Mouse (Mus musculus): ENCODE measurements around the gene Rps17.

Rps17 gene

DNA sequence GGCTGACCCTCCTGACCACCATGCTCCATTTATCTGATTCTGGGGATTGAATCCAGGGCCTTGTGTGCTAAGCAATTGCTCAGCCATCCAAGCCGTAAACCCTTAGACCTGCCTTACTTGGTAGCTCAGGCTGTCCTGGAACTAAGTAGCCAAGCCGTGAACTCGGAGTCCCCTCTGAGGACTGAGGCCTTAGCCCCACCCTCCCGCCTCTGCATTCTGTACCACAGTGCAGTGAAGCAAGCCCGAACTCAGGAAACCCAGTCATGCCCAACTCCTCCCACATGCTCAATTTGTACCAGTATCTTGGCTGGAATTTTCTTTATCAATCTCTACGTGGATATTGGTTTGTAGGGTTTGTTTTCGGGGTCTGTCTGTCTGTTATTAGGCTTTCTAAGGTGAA, 13.2 kb downstream of the Rps17 start:
- ATAC-seq (ENCODE audit: low TSS enrichment) = no peak

DNA sequence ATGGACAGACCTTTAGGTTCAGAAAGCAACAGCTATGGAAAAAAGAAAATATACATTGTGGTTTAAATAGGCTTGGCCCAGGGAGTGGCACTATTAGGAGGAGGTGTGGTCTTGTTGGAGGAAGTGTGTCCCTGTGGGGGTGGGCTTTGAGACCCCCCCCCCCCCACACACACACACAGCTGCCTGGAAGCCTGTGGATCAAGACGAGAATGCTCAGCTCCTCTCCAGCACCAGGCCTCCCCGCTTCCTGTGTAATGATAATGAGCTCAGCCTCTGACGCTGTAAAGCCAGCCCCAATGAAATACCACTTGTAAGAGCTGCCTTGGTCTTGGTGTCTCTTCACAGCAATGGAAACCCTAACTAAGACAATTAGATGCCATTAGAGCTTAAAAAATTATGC, 14.3 kb downstream of the Rps17 start:
- ATAC-seq (ENCODE audit: low TSS enrichment) = no peak

DNA sequence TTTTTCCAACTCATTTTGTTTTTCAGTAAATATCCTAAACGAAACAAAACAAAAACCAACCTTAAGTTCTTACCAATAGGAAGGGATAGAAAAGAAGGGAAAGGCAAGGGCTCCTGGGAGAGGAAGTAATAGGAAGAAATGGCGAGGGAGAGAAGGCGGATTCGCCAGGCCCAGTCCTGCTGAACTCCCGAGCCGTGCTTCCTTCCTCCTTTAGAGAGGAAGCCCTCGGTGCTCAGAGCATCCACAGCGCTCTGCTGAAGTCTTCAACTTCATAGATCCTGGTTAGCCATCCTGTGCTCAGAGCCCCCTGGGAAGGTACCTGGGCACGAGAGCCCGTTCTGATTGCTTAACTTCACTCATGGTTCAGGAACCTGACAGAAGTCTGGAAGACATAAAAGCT, 17.4 kb downstream of the Rps17 start:
- ATAC-seq (ENCODE audit: low TSS enrichment) = no peak

DNA sequence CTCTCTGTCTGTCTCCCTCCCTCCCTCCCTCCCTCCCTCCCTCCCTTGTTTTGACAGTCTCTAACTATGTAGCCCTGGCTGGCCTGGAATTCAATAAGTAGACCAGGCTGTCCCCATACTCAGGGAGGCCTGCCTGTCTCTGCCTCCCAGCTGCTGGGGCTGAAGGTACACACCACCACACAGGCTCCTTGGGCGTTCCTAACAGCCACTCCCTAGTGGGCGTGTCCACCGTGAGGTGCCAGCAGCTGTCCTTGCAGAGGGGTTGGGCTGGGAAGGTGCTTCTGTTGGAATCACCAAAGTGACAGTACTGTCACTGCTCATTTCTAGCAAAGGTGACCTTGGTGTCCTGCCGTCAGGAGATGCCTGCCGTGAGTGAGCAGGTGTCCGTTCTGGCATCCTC, 18.2 kb downstream of the Rps17 start:
- no peak for ATAC-seq (ENCODE audit: low TSS enrichment)

DNA sequence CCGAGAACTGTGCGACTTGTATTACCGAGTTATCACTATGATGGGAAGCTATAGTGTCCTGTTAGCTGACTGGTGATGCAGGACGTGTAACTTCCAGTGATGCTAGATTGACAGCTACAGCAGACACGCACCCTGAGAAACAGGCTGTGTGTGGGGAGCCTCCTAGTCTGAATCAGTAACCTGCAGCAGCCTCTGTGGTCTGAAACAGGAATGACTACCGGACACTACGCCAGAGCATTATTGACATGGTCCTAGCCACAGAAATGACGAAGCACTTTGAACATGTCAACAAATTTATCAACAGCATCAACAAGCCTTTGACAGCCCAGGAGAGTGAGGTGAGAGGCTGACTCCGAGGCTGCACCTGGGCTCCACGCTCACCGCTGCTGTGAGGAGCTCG, 19.0 kb downstream of the Rps17 start:
- ATAC-seq (ENCODE audit: low TSS enrichment) = no peak

DNA sequence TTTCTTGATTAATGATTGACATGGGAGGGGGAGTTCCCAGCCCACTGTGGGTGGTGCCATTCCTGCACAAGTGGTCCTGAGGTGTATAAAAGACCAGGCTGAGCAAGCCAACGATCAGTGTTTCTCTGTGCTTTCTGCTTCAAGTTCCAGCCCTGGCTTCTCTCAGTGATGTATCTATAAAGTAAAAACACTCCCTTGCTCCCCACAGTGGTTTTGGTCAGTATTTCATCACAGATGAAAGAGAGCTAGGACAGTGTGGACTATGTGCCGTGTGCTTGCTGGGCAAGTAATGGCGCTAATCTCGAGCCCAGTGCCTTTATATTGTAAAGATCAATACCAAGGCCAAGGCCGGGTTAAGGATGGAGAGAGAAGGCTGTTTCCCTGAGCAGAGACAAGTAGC, 23.3 kb downstream of the Rps17 start:
- peak; percentile 71; the same call in 1 of the 2 replicates for ATAC-seq (ENCODE audit: low TSS enrichment)

DNA sequence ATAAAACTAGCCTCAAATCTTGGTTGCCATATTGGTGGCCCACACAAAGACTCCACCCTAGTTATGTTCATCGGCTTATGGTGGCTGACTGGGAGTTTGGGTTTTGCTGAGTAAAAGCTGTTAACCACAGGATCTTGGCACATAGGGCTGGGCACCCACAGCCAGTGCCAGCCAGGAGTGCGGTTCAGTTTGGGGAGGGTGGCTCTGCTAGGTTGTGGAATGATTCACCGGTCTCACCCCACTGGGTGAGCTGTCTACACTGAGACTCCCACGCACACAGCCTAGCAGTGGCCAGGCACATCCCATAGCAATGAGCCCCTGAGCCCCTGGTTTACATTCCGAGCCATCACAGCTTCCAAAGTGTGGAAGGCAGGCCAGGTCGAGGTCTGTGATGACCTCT, 25.3 kb downstream of the Rps17 start:
- 0 out of 2 replicates have a peak, but pooled peaks have one; percentile 46 for ATAC-seq (ENCODE audit: low TSS enrichment)

DNA sequence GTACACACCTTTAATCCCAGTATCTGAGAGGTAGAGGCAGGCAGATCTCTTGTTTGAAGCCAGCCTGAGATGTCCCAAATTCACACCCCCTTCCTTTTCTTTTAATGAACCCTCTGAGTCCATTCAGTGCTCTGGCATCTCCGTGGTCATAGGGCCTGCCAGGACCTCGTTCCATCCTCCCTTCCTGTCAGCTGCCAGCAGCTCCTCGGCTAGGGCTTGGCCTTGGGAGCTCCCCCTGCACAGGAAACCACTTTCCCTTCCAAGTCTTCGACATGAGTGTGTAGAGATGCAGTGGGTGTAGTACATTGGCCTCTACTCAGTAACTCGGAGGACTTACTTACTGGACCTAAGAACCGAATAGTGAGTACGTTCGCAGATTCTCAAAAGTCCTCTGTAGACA, 29.5 kb downstream of the Rps17 start:
- no peak for ATAC-seq (ENCODE audit: low TSS enrichment)

DNA sequence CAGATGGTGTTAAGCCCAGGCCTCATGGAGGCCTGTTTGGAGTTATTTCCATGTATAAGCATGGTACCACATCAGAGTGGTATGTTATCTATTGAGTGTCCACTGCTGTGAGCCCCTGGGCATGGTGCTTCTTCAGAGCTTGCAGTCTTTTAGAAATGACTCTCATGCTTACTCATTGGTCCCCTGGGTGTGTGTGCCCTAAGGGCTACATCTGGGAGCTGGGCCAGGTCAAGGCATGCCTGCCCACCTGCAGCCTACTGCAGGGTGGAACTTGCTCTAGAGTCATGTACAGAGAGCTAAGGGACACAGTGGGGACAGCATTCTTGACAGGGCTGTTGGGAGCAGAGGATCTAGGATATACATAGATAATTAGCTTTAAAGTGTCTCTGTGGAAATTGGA, 33.5 kb downstream of the Rps17 start:
- no peak for ATAC-seq (ENCODE audit: low TSS enrichment)

DNA sequence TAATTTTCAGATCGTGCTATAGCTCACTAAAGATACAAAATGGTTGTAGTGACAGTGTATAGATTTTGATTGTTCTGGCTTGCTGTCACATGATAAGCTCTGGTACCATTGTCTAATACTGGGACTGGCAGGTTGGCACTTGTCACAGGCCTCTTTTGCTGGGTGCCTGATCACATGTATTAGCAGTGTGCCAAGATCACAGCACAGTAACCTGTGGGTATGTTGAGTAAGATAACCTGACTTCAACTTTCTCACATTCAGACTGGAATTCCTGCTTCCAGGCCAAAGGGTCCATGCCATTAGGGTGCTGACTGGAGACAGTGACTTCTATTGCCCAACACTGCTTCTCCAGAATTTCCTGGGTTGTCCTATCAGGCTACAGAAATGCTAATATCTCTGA, 33.9 kb downstream of the Rps17 start:
- ATAC-seq (ENCODE audit: low TSS enrichment) = no peak

DNA sequence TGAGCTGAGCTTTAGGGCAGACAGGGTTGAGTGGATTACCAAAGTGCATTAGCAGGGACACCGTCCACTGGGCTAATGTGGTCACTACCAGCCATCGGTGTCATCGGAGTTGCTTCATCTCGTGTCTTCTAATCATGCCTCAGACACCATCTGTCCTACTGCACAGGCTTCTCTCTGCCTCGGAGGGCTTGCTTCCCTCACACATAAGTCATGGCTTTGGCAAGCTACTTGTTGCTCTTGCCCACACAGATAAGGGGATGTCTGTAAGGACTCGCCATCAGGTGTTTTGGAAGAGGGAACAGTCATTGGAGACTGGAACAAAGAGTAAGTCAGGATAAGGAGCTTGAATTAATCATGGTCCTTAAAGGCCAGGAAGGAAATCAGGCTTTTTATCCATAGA, 35.8 kb downstream of the Rps17 start:
- ATAC-seq (ENCODE audit: low TSS enrichment) = no peak

DNA sequence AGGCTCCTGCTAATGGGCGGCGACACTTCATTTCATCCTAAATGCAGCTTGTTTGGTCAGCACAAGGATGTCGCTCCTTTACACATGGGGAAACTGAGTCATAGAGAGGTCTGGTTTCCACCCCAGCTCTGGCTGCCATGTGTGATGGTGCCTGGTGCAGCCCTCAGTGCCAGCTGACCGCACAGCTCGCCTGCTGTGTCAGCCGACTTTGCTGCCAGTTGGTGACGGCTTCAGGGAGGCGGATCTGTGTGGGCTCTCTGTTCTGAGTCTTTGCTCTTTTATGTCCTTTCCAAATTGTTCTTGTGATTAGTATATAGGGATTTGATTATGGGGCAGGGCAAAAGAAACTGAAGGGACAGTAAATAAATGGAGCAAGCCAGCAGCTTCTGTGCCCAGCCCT, 37.3 kb downstream of the Rps17 start:
- ATAC-seq (ENCODE audit: low TSS enrichment) = peak; percentile 38; the same call in 1 of the 2 replicates

DNA sequence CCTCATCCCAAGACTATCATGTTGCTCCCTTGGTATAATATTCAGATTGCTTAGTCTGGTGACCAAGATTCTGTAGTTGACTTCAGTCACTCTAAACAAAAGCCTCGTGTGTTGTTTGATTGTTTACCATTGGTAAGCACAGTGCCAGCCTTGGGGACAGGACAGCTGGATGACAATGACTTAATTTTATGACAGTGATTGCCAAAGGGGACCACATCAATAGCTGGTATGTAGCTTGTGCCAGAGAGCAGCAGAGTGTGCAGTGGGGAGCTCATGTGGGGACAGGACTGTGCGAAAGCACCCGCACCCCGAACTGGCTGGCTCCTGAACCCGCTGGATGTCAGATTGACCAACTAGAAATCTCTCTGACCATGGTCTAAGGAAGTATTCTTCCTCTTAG, 40.4 kb downstream of the Rps17 start:
- ATAC-seq (ENCODE audit: low TSS enrichment) = peak; percentile 71

DNA sequence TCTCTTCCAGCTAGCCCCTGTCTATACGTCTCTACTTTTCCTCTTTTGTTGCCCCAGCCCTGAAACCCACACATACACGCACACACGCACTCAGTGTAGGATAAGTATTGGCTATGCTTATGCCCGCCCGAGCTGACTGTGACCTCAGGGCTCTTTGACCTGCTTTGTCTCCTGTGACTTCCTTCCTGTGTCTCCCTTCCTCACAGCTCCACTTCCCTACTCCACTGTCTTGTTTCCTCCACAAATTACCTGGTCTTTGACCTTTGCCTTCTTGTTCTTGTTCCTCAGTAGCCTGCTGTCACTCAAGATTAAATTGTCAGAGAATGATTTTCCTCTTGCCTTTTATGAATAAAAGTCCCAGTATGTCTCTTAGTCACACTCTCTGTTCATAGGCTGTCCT, 41.0 kb downstream of the Rps17 start:
- ATAC-seq (ENCODE audit: low TSS enrichment) = no peak

DNA sequence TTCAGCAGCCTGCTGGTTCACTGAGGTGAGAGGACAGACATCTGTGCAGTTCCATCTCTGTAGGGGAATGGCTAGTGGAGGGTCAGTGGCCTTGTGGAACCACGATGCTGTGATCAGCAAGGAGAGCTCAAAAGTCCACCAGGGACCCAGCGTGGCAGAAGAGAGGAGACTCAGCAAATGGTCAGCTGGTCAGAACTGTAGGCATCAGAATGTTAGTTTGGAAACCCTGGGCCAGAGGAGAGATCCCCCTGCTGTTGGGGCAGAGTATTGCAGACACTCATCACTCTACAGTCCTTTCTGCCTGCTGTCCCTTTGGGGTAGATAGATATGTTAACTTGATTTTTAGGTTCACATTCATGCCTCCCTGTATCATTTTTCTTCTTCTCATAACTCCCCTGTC, 41.4 kb downstream of the Rps17 start:
- no peak for ATAC-seq (ENCODE audit: low TSS enrichment)

DNA sequence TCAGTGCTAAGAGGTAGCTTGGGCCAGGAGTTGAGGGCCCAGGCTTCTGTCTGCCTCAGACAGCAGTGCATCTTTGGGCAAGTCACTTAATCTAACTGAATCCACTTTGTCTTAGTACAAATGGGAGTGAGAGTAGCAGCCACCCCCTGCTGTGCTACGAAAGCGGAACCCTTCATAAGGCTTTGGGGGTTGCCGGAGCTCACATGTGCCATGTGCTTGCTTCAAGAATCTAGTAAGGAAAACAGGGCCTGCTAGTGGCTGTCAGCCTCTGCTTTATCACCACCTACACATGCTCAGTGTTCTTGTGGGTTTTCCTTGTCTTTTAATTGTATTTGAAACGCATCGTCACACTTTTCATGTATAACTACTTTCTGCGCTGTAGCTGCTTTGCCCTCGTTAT, 43.7 kb downstream of the Rps17 start:
- no peak for ATAC-seq (ENCODE audit: low TSS enrichment)

DNA sequence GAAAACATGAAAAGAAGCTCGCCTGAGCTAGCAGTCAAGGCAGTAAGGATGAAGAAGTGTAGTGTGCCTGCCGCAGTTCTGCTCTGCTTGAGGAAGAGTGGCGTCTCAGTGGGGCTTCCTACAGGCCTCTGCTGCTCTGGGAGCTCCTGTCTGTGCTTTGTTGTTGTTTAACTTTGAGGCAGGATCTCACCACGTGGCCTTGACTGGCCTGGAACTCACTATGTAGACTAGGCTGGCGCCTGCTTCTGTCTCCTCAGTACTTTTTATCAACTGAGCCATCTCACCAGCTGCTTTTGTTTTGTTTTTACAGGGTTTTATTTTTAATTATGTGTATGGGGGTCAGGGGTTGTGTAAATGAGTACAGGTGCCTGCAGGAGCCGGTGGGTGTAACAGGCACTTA, 46.8 kb downstream of the Rps17 start:
- no peak for ATAC-seq (ENCODE audit: low TSS enrichment)

DNA sequence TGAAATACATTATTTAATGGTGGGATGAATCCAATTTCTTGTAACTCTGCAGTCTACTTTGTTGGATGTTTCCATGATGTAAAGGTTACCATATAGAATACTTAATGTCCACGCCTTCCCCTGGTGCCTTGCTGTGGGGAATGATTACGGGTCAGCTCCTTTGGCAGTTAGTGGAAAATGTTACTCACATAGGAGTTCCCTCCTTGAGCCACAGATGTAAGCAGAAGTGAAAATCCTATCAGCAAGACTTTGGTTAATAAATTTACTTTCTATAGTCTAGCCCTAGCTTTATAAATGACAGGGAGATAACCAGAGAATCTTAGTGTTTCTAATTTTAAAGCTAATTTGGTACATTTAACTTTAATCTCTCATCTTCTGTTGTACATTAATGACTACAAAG, 49.9 kb downstream of the Rps17 start:
- no peak for ATAC-seq (ENCODE audit: low TSS enrichment)

Measured in frontal cortex, adult (tissue).